Mouse (Mus musculus): ENCODE data around the gene Grin2d. TPM values are rescaled to one million over a fixed set of nuclear protein-coding genes. Genes with fewer than 3 reads are reported as not detected.
A peak's percentile ranks its signal among the peaks of the same experiment; 100 is the strongest.

The Grin2d gene
- polyA plus RNA-seq, 1 experiment from 2014 or later: 0.64 TPM

GRCm38 (mm10) chr7:45896517-45897257 is 18.5 kb upstream of the Grin2d start, which contains the start of the genes Syngr4 and Tmem143:
TSS of gene Syngr4 (minus strand) at chr7:45896714.
TSS of gene Tmem143 (plus strand) at chr7:45896941.
- WGBS: 1% methylated on average over 40 of the region's 40 CpGs
- Histone ChIP-seq H3K4me1 (peaks cover 8% of the 10 kb centered on the region; the same call in 1 of the 2 replicates), H3K36me3 (no peaks in the 10 kb centered on the region), H3K27ac (peak within 1 kb of the TSS; percentile 75), H3K4me2 (replicated peaks) (peak within 1 kb of the TSS; percentile 81), H3K9me3 (no peaks in the 10 kb centered on the region), H3K27me3 (no peaks in the 10 kb centered on the region), H3K4me3 (peak within 1 kb of the TSS; percentile 53), H3K9ac (peak within 1 kb of the TSS; percentile 56)
- peak; percentile 81 for ATAC-seq (ENCODE audit: insufficient number of reproducible peaks, insufficient read depth, low FRiP score, low TSS enrichment)

GRCm38 (mm10) chr7:45895931-45896516 is 17.8 kb upstream of the Grin2d start:
- Histone ChIP-seq H3K9me3 (no peaks in the 10 kb centered on the region), H3K27me3 (no peaks in the 10 kb centered on the region), H3K27ac (peak overlapping the region; percentile 60; the same call in 1 of the 2 replicates), H3K9ac (peak overlapping the region; percentile 27; the same call in 1 of the 2 replicates), H3K36me3 (no peaks in the 10 kb centered on the region), H3K4me2 (replicated peaks) (peak overlapping the region; percentile 43), H3K4me1 (peaks cover 8% of the 10 kb centered on the region; the same call in 1 of the 2 replicates), H3K4me3 (0 out of 2 replicates have a peak overlapping the region, but pooled peaks have one; percentile 18)
- WGBS: 71% methylated on average over 6 of the region's 6 CpGs
- peak; percentile 32 for ATAC-seq (ENCODE audit: insufficient number of reproducible peaks, insufficient read depth, low FRiP score, low TSS enrichment)

- H3K27ac ChIP-seq: no peak overlapping the region
- no peaks in the 10 kb centered on the region for H3K27me3 ChIP-seq
- no peak overlapping the region for H3K4me2 ChIP-seq (replicated peaks)
- ATAC-seq (ENCODE audit: insufficient number of reproducible peaks, insufficient read depth, low FRiP score, low TSS enrichment): no peak
- no peaks in the 10 kb centered on the region for H3K9me3 ChIP-seq
- no peaks in the 10 kb centered on the region for H3K36me3 ChIP-seq
- peaks cover 4% of the 10 kb centered on the region; the same call in 1 of the 2 replicates for H3K4me1 ChIP-seq
- 89% methylated on average over 2 of the region's 2 CpGs for WGBS
- no peak overlapping the region for H3K4me3 ChIP-seq
- no peak overlapping the region for H3K9ac ChIP-seq
Observed at GRCm38 (mm10) chr7:45892651-45893050, 14.5 kb upstream of the Grin2d start.

GRCm38 (mm10) chr7:45887246-45887645 is 9.1 kb upstream of the Grin2d start:
- no peak for ATAC-seq (ENCODE audit: insufficient number of reproducible peaks, insufficient read depth, low FRiP score, low TSS enrichment)
- WGBS: 62% methylated on average over 3 of the region's 3 CpGs
- no peak overlapping the region for H3K4me2 ChIP-seq (replicated peaks)
- no peak overlapping the region for H3K4me3 ChIP-seq
- H3K27ac ChIP-seq: no peak overlapping the region
- H3K9me3 ChIP-seq: no peaks in the 10 kb centered on the region
- no peaks in the 10 kb centered on the region for H3K27me3 ChIP-seq
- peaks cover 31% of the 10 kb centered on the region for H3K36me3 ChIP-seq
- H3K9ac ChIP-seq: no peak overlapping the region
- no peaks in the 10 kb centered on the region for H3K4me1 ChIP-seq

GRCm38 (mm10) chr7:45881011-45881410 is 2.8 kb upstream of the Grin2d start:
- no peak overlapping the region for H3K9ac ChIP-seq
- peaks cover 89% of the 10 kb centered on the region for H3K36me3 ChIP-seq
- no peak overlapping the region for H3K4me2 ChIP-seq (replicated peaks)
- H3K4me1 ChIP-seq: no peaks in the 10 kb centered on the region
- H3K27ac ChIP-seq: no peak overlapping the region
- no peaks in the 10 kb centered on the region for H3K9me3 ChIP-seq
- H3K27me3 ChIP-seq: no peaks in the 10 kb centered on the region
- H3K4me3 ChIP-seq: no peak overlapping the region
- 97% methylated on average over 2 of the region's 2 CpGs for WGBS
- ATAC-seq (ENCODE audit: insufficient number of reproducible peaks, insufficient read depth, low FRiP score, low TSS enrichment): no peak

- Histone ChIP-seq H3K27me3 (no peaks in the 10 kb centered on the region), H3K4me3 (no peak overlapping the region), H3K4me1 (no peaks in the 10 kb centered on the region), H3K9ac (no peak overlapping the region), H3K36me3 (peaks cover 93% of the 10 kb centered on the region), H3K4me2 (replicated peaks) (no peak overlapping the region), H3K9me3 (no peaks in the 10 kb centered on the region), H3K27ac (no peak overlapping the region)
- ATAC-seq (ENCODE audit: insufficient number of reproducible peaks, insufficient read depth, low FRiP score, low TSS enrichment): no peak
- 91% methylated on average over 4 of the region's 4 CpGs for WGBS
Observed at GRCm38 (mm10) chr7:45880531-45880930, 2.4 kb upstream of the Grin2d start.

GRCm38 (mm10) chr7:45876895-45877294 is 1.3 kb downstream of the Grin2d start:
- Histone ChIP-seq H3K9ac (no peak overlapping the region), H3K36me3 (peaks cover 72% of the 10 kb centered on the region), H3K4me1 (peaks cover 17% of the 10 kb centered on the region), H3K4me2 (replicated peaks) (no peak overlapping the region), H3K27me3 (peaks cover 2% of the 10 kb centered on the region), H3K9me3 (no peaks in the 10 kb centered on the region), H3K4me3 (no peak overlapping the region), H3K27ac (no peak overlapping the region)
- no peak for ATAC-seq (ENCODE audit: insufficient number of reproducible peaks, insufficient read depth, low FRiP score, low TSS enrichment)
- 91% methylated on average over 7 of the region's 7 CpGs for whole genome bisulfite sequencing

GRCm38 (mm10) chr7:45873061-45873947 is 4.9 kb downstream of the Grin2d start:
- peaks cover 39% of the 10 kb centered on the region for H3K4me1 ChIP-seq
- peak overlapping the region; percentile 92 for H3K27ac ChIP-seq
- H3K4me2 ChIP-seq (replicated peaks): peak overlapping the region; percentile 81
- H3K4me3 ChIP-seq: peak overlapping the region; percentile 82
- 0 out of 2 replicates have a peak, but pooled peaks have one; percentile 11 for ATAC-seq (ENCODE audit: insufficient number of reproducible peaks, insufficient read depth, low FRiP score, low TSS enrichment)
- peaks cover 38% of the 10 kb centered on the region for H3K36me3 ChIP-seq
- no peaks in the 10 kb centered on the region for H3K9me3 ChIP-seq
- H3K9ac ChIP-seq: peak overlapping the region; percentile 94
- 2% methylated on average over 28 of the region's 28 CpGs for WGBS
- peaks cover 37% of the 10 kb centered on the region for H3K27me3 ChIP-seq

GRCm38 (mm10) chr7:45872624-45873023 is 5.6 kb downstream of the Grin2d start, which contains the start of gene Kdelr1:
TSS of gene Kdelr1 (plus strand) at chr7:45872772.
- Histone ChIP-seq H3K27ac (peak within 1 kb of the TSS; percentile 92), H3K4me3 (peak within 1 kb of the TSS; percentile 82), H3K4me2 (replicated peaks) (peak within 1 kb of the TSS; percentile 81), H3K9me3 (no peaks in the 10 kb centered on the region), H3K9ac (peak within 1 kb of the TSS; percentile 94), H3K4me1 (peaks cover 46% of the 10 kb centered on the region), H3K36me3 (peaks cover 33% of the 10 kb centered on the region), H3K27me3 (peaks cover 44% of the 10 kb centered on the region)
- ATAC-seq (ENCODE audit: insufficient number of reproducible peaks, insufficient read depth, low FRiP score, low TSS enrichment): peak; percentile 62; the same call in 1 of the 2 replicates
- 1% methylated on average over 18 of the region's 18 CpGs for WGBS

GRCm38 (mm10) chr7:45870282-45871058 is 7.7 kb downstream of the Grin2d start:
- H3K4me2 ChIP-seq (replicated peaks): peak overlapping the region; percentile 65
- 1% methylated on average over 30 of the region's 30 CpGs for WGBS
- no peak overlapping the region for H3K27ac ChIP-seq
- peak overlapping the region; percentile 32 for H3K4me3 ChIP-seq
- H3K9ac ChIP-seq: peak overlapping the region; percentile 61
- peaks cover 12% of the 10 kb centered on the region for H3K36me3 ChIP-seq
- ATAC-seq (ENCODE audit: insufficient number of reproducible peaks, insufficient read depth, low FRiP score, low TSS enrichment): no peak
- H3K9me3 ChIP-seq: no peaks in the 10 kb centered on the region
- H3K4me1 ChIP-seq: peaks cover 54% of the 10 kb centered on the region
- H3K27me3 ChIP-seq: peaks cover 56% of the 10 kb centered on the region
